Mouse (Mus musculus): Measurements from ENCODE around the gene Slc46a3.

GRCm38 (mm10) chr5:147845319-147845718 is 49.3 kb downstream of the Slc46a3 start:
- TF ChIP-seq CTCF (IDR thresholded peaks at IDR 0.05; ENCODE audit: borderline replicate concordance, extremely low read depth, insufficient read depth, insufficient read length), result no peak
- no peak for TF ChIP-seq POLR2A (IDR thresholded peaks at IDR 0.05; ENCODE audit: borderline replicate concordance, extremely low read depth, insufficient read depth, insufficient read length, poor library complexity, severe bottlenecking)

Data from brain, embryonic 14.5 days (tissue).